Mouse (Mus musculus) telencephalon, adult 2 months (tissue): ENCODE measurements around the gene Setd5.

ENCODE experiments used
- DNase-seq: peaks from one replicate; pipeline ENCODE4 v3.0.0-alpha.2; 2011; ENCODE audit warnings: low read depth, low spot score

Setd5 gene

GRCm38 (mm10) chr6:113133360-113133759 is 56.2 kb downstream of the Setd5 start:
- DNase-seq, result no peak

- DNase-seq, result no peak
Measured at GRCm38 (mm10) chr6:113141389-113142094, 64.4 kb downstream of the Setd5 start.

GRCm38 (mm10) chr6:113144764-113145163 is 67.6 kb downstream of the Setd5 start:
- DNase-seq, result no peak

- DNase-seq, result no peak
Measured at GRCm38 (mm10) chr6:113145249-113145648, 68.1 kb downstream of the Setd5 start.

- no peak for DNase-seq
Measured at GRCm38 (mm10) chr6:113154071-113154470, 76.9 kb downstream of the Setd5 start.

GRCm38 (mm10) chr6:113154886-113155285 is 77.7 kb downstream of the Setd5 start:
- DNase-seq, result no peak

GRCm38 (mm10) chr6:113156064-113156463 is 78.9 kb downstream of the Setd5 start:
- no peak for DNase-seq

- no peak for DNase-seq
Measured at GRCm38 (mm10) chr6:113160106-113160505, 82.9 kb downstream of the Setd5 start.

- no peak for DNase-seq
Measured at GRCm38 (mm10) chr6:113161982-113162381, 84.8 kb downstream of the Setd5 start.

GRCm38 (mm10) chr6:113163513-113163912 is 86.3 kb downstream of the Setd5 start:
- DNase-seq, result no peak

- peak; percentile 76 for DNase-seq
Measured at GRCm38 (mm10) chr6:113166661-113167251, 89.6 kb downstream of the Setd5 start.

- DNase-seq, result no peak
Measured at GRCm38 (mm10) chr6:113168316-113168975, 91.3 kb downstream of the Setd5 start.

- no peak for DNase-seq
Measured at GRCm38 (mm10) chr6:113169852-113170251, 92.7 kb downstream of the Setd5 start.

- DNase-seq, result no peak
Measured at GRCm38 (mm10) chr6:113170651-113171050, 93.5 kb downstream of the Setd5 start.

- DNase-seq, result no peak
Measured at GRCm38 (mm10) chr6:113172011-113172410, 94.8 kb downstream of the Setd5 start.

GRCm38 (mm10) chr6:113172568-113172967 is 95.4 kb downstream of the Setd5 start:
- DNase-seq, result no peak

GRCm38 (mm10) chr6:113175469-113175868 is 98.3 kb downstream of the Setd5 start:
- DNase-seq, result no peak

- no peak for DNase-seq
Measured at GRCm38 (mm10) chr6:113176613-113177012, 99.4 kb downstream of the Setd5 start.

- peak; percentile 81 for DNase-seq
Measured at GRCm38 (mm10) chr6:113178286-113179194, 101.4 kb downstream of the Setd5 start.

- DNase-seq, result no peak
Measured at GRCm38 (mm10) chr6:113179195-113179733, 102.1 kb downstream of the Setd5 start.

GRCm38 (mm10) chr6:113184163-113184562 is 107.0 kb downstream of the Setd5 start:
- DNase-seq, result no peak
